Mouse (Mus musculus) embryonic facial prominence, embryonic 11.5 days (tissue): ENCODE data around the gene Pank4. TPM values are rescaled to one million over a fixed set of nuclear protein-coding genes. Genes with fewer than 3 reads are reported as not detected.

Source experiments
- ATAC-seq: fragments of 200-750 bp; cut with Nextera tagmentation; replicated peaks from 2 replicates; pipeline ENCODE4 v1.8.0; 2017; ENCODE audit warnings: low read depth; ENCODE audit not compliant: insufficient number of reproducible peaks, low FRiP score, low TSS enrichment
- DNase-seq: peaks from one replicate; pipeline ENCODE4 v3.0.0-alpha.2; 2015; ENCODE audit warnings: low spot score
- H3K27ac ChIP-seq: fragments of 300-500 bp; sonication (generic); replicated peaks from 2 replicates; pipeline ENCODE4 v1.5.1; 2014; ENCODE audit warnings: mild to moderate bottlenecking, low read depth, low read length, control low read depth
- H3K27me3 ChIP-seq: fragments of 300-500 bp; sonication (generic); 2 replicates; pipeline ENCODE4 v1.6.1; 2014; ENCODE audit warnings: mild to moderate bottlenecking, low read length, moderate library complexity, mixed read lengths; ENCODE audit not compliant: control insufficient read depth, insufficient read depth
- H3K36me3 ChIP-seq: fragments of 300-500 bp; sonication (generic); replicated peaks from 2 replicates; pipeline ENCODE4 v1.6.1; 2014; ENCODE audit warnings: low read depth, mild to moderate bottlenecking, low read length, moderate library complexity, mixed read lengths; ENCODE audit not compliant: control insufficient read depth, insufficient read depth
- H3K4me1 ChIP-seq: fragments of 300-500 bp; sonication (generic); 2 replicates; pipeline ENCODE4 v1.6.1; 2014; ENCODE audit warnings: low read length, mixed read lengths; ENCODE audit not compliant: control insufficient read depth, insufficient read depth
- H3K4me2 ChIP-seq: fragments of 300-500 bp; sonication (generic); 2 replicates; pipeline ENCODE4 v1.6.1; 2014; ENCODE audit warnings: low read depth, mild to moderate bottlenecking, control low read depth, low read length, moderate library complexity
- H3K4me3 ChIP-seq: fragments of 300-500 bp; sonication (generic); 2 replicates; pipeline ENCODE4 v1.5.1; 2014; ENCODE audit warnings: low read depth, low read length, control low read depth
- H3K9ac ChIP-seq: fragments of 300-500 bp; sonication (generic); replicated peaks from 2 replicates; pipeline ENCODE4 v1.6.1; 2014; ENCODE audit warnings: mild to moderate bottlenecking, control low read depth, low read length
- H3K9me3 ChIP-seq: fragments of 300-500 bp; sonication (generic); replicated peaks from 2 replicates; pipeline ENCODE4 v1.6.1; 2016; ENCODE audit warnings: mild to moderate bottlenecking, low read length, inconsistent platforms, mixed read lengths; ENCODE audit not compliant: control insufficient read depth
- WGBS: fragments of 180-500 bp; shearing (Covaris S2); extraction: QIAGEN DNeasy Blood & Tissue Kit; methylation state at CpG from one replicate; pipeline ENCODE4 v1.1.7; 2014; 5-methylcytosine and 5-hydroxymethylcytosine counted together
- polyA plus RNA-seq: library from polyadenylated mRNA; unstranded; fragments of >200 nt; fragmentation: Nextera tagmentation; extraction: Ambion mirVana; gene quantifications from 2 replicates; pipeline ENCODE4 v1.2.1, GENCODE M21; 2014

Pank4 gene
- polyA plus RNA-seq, 1 experiment from 2014 or later = 48.8 TPM

GRCm38 (mm10) chr4:154958171-154958570 is 5.8 kb upstream of the Pank4 start:
- peaks cover 59% of the 10 kb centered on the region for H3K27me3 ChIP-seq
- peaks cover 30% of the 10 kb centered on the region for H3K4me1 ChIP-seq
- H3K36me3 ChIP-seq = no peaks in the 10 kb centered on the region
- peak; percentile 81 for DNase-seq
- no peak overlapping the region for H3K27ac ChIP-seq
- H3K4me3 ChIP-seq = peak overlapping the region; percentile 15; the same call in 1 of the 2 replicates
- H3K9ac ChIP-seq = peak overlapping the region; percentile 28; the same call in 1 of the 2 replicates
- peak overlapping the region; percentile 40 for H3K4me2 ChIP-seq
- peak; percentile 35 for ATAC-seq
- WGBS = under 1% methylated on average over 15 of the region's 15 CpGs
- no peaks in the 10 kb centered on the region for H3K9me3 ChIP-seq

- no peak for ATAC-seq
- WGBS = 12% methylated on average over 8 of the region's 8 CpGs
- no peaks in the 10 kb centered on the region for H3K36me3 ChIP-seq
- peak overlapping the region; percentile 40 for H3K4me2 ChIP-seq
- H3K4me1 ChIP-seq = peaks cover 33% of the 10 kb centered on the region
- H3K27ac ChIP-seq = no peak overlapping the region
- H3K4me3 ChIP-seq = peak overlapping the region; percentile 15; the same call in 1 of the 2 replicates
- H3K9ac ChIP-seq = peak overlapping the region; percentile 28; the same call in 1 of the 2 replicates
- DNase-seq = no peak
- no peaks in the 10 kb centered on the region for H3K9me3 ChIP-seq
- H3K27me3 ChIP-seq = peaks cover 60% of the 10 kb centered on the region
Observed at GRCm38 (mm10) chr4:154958621-154959020, 5.3 kb upstream of the Pank4 start.

GRCm38 (mm10) chr4:154960021-154960689 is 3.8 kb upstream of the Pank4 start:
- Histone ChIP-seq H3K4me1 (peaks cover 34% of the 10 kb centered on the region), H3K9ac (peak overlapping the region; percentile 69), H3K27me3 (peaks cover 60% of the 10 kb centered on the region), H3K4me3 (peak overlapping the region; percentile 48), H3K36me3 (no peaks in the 10 kb centered on the region), H3K9me3 (no peaks in the 10 kb centered on the region), H3K4me2 (peak overlapping the region; percentile 79), H3K27ac (no peak overlapping the region)
- WGBS = 18% methylated on average over 20 of the region's 20 CpGs
- peak; percentile 30 for ATAC-seq
- DNase-seq = no peak

- ATAC-seq (peak; percentile 57), DNase-seq (peak; percentile 75)
- WGBS = under 1% methylated on average over 65 of the region's 65 CpGs
- Histone ChIP-seq H3K27ac (peak within 1 kb of the TSS; percentile 56), H3K9me3 (no peaks in the 10 kb centered on the region), H3K9ac (peak within 1 kb of the TSS; percentile 69), H3K4me2 (peak within 1 kb of the TSS; percentile 79), H3K4me1 (peaks cover 39% of the 10 kb centered on the region), H3K36me3 (no peaks in the 10 kb centered on the region), H3K27me3 (peaks cover 57% of the 10 kb centered on the region), H3K4me3 (peak within 1 kb of the TSS; percentile 48)
Observed at GRCm38 (mm10) chr4:154960690-154961225, 3.2 kb upstream of the Pank4 start, which contains the start of gene Hes5. Gene Hes5 (plus strand): TSS chr4:154960923.

- Histone ChIP-seq H3K4me3 (peak overlapping the region; percentile 48), H3K36me3 (no peaks in the 10 kb centered on the region), H3K9me3 (no peaks in the 10 kb centered on the region), H3K27me3 (peaks cover 57% of the 10 kb centered on the region), H3K27ac (peak overlapping the region; percentile 56), H3K9ac (peak overlapping the region; percentile 69), H3K4me2 (peak overlapping the region; percentile 79), H3K4me1 (peaks cover 39% of the 10 kb centered on the region)
- ATAC-seq (no peak), DNase-seq (no peak)
- under 1% methylated on average over 44 of the region's 47 CpGs for WGBS
Observed at GRCm38 (mm10) chr4:154961226-154961738, 2.6 kb upstream of the Pank4 start.

- H3K9me3 ChIP-seq = no peaks in the 10 kb centered on the region
- peak overlapping the region; percentile 69 for H3K9ac ChIP-seq
- DNase-seq (no peak), ATAC-seq (no peak)
- H3K4me3 ChIP-seq = peak overlapping the region; percentile 48
- peaks cover 57% of the 10 kb centered on the region for H3K27me3 ChIP-seq
- peak overlapping the region; percentile 79 for H3K4me2 ChIP-seq
- H3K27ac ChIP-seq = 0 out of 2 replicates have a peak overlapping the region, but pooled peaks have one; percentile 25
- peaks cover 39% of the 10 kb centered on the region for H3K4me1 ChIP-seq
- WGBS = 17% methylated on average over 13 of the region's 13 CpGs
- H3K36me3 ChIP-seq = no peaks in the 10 kb centered on the region
Observed at GRCm38 (mm10) chr4:154961911-154962310, 2.0 kb upstream of the Pank4 start.

- peaks cover 39% of the 10 kb centered on the region for H3K4me1 ChIP-seq
- no peaks in the 10 kb centered on the region for H3K9me3 ChIP-seq
- 82% methylated on average over 7 of the region's 7 CpGs for WGBS
- peak overlapping the region; percentile 69 for H3K9ac ChIP-seq
- ATAC-seq (no peak), DNase-seq (no peak)
- peak overlapping the region; percentile 25; the same call in 1 of the 2 replicates for H3K27ac ChIP-seq
- peaks cover 57% of the 10 kb centered on the region for H3K27me3 ChIP-seq
- no peaks in the 10 kb centered on the region for H3K36me3 ChIP-seq
- H3K4me3 ChIP-seq = peak overlapping the region; percentile 48
- H3K4me2 ChIP-seq = peak overlapping the region; percentile 51; the same call in 1 of the 2 replicates
Observed at GRCm38 (mm10) chr4:154962683-154963082, 1.2 kb upstream of the Pank4 start.
